Mouse (Mus musculus) gonadal fat pad, adult 2 months (tissue): ENCODE measurements at regions not wholly inside any gene's neighbourhood (a gene's known extent, or its start where the extent isn't known, plus 50 kb on each side); places are given as distances from the start of the nearest gene placed in this dataset.
A peak's percentile ranks its signal among the peaks of the same experiment; 100 is the strongest.

Experiments used
- DNase-seq: peaks from one replicate; pipeline ENCODE4 v3.0.0-alpha.2; 2012; ENCODE audit warnings: low read depth

DNA sequence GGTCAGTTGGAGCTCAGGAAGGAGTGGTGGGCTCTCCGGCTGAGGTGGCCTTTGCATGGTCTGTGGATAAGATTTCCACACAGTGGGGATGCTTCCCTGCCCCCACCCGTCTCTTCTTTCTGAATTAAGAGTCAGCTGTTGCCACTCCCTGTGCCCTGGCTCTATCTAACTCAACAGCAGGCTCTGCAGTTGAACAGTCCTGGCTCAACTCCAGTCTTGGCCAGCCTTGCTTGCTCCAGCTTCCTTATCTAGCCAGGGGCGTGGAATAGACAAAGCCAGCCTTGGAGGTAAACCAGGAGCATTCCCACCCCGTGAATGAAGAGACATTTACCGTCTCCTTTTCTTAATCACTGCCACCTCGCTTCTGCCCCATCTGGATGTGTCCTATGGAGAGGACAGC, 89.7 kb downstream of the Mn1 start:
- no peak for DNase-seq

GRCm38 (mm10) chr5:111507332-111507731, 90.2 kb downstream of the Mn1 start:
- no peak for DNase-seq

GRCm38 (mm10) chr5:111509014-111509561, 91.9 kb downstream of the Mn1 start:
- DNase-seq: no peak

DNA sequence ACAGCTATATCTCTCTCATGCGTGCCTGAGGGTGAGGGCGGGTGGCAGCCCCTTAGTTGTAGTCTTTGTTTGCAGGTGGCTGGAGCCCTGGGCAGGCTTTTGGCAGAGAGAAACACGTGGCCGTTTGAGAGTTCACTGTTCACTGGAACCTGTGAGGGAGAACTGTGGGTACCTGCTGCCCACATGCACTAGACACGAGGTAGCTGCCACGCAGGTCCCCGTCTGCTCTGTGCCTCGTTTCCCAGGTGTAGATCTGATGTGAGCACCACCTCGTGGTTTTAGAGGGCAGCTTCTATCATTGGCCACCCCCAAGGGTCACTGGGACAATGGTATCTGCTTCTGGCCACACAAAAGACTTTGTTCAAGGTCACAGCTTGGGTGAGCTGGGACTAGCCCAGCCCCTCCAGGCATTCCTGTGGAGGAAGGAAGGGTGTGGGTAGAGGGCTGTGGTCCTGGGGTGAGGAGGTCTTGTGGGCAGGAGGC, 92.5 kb downstream of the Mn1 start:
- no peak for DNase-seq

- no peak for DNase-seq
Measured at GRCm38 (mm10) chr5:111510183-111510878, 93.2 kb downstream of the Mn1 start.

DNA sequence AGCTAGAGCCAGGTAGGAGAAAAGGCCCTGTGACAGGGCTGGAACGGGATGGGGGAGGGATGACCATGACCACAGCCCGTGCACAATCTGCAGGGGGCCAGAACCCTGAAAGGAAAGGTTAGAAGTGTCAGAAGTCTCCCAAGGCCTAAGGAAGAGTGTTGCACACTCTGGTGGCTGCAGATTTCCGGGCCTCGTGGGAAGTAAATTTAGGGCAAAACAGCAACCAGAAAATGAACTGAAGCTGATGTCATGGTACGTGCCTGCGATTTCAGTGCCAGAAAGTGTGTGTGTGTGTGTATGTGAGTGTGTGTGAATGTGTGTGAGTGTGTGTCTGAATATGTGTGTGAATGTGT, 93.7 kb downstream of the Mn1 start:
- no peak for DNase-seq

- no peak for DNase-seq
Measured at GRCm38 (mm10) chr5:111511982-111512381, 94.8 kb downstream of the Mn1 start.

GRCm38 (mm10) chr5:111513976-111514375, 96.8 kb downstream of the Mn1 start:
- DNase-seq: no peak

DNA sequence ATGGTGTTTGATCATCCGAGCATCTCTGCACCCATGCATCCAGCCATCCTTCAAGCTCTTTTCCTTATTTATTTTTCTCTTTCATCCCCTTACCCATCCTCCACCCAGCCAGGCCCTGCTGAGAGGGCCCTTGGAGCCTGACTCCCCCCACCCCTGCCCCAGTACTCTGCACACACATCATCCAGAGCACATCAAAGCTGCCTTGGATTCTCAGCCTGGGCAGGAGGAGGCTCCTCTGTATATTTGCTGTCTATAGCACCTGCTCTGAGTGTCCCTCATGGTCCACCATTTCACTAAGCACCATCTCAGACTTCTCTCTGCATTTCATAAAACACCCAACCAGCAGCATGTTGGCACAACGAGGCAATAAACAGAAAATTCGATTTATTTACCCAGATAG, 101.9 kb downstream of the Mn1 start:
- DNase-seq: no peak

- no peak for DNase-seq
Measured at GRCm38 (mm10) chr5:111519500-111520041, 102.4 kb downstream of the Mn1 start.

DNA sequence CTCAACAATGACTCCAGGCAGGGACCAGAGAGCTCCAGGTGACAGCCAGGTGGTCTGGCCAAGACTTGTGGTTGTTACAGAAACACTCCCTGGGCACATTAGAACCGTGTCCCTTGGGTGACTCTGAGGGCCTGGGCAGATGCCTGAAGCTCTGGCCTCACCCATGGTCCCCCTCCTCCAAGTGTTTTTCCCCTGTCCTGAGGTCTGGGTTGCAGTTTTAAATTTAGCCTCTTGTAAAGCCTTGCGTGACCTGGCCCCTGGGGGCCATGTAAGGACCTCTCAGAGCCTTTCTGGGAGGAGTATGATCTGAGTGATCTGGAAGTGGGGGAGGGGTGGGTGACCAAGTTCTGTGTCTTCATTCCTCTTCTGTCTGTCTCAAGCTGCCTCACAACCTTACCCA, 104.7 kb downstream of the Mn1 start:
- no peak for DNase-seq

- no peak for DNase-seq
Measured at GRCm38 (mm10) chr5:111522586-111522985, 105.4 kb downstream of the Mn1 start.

GRCm38 (mm10) chr5:111527741-111528140, 110.6 kb downstream of the Mn1 start:
- DNase-seq: no peak

GRCm38 (mm10) chr5:111529096-111529495, 111.9 kb downstream of the Mn1 start:
- DNase-seq: no peak

GRCm38 (mm10) chr5:111530628-111531524, 113.7 kb downstream of the Mn1 start:
- no peak for DNase-seq

DNA sequence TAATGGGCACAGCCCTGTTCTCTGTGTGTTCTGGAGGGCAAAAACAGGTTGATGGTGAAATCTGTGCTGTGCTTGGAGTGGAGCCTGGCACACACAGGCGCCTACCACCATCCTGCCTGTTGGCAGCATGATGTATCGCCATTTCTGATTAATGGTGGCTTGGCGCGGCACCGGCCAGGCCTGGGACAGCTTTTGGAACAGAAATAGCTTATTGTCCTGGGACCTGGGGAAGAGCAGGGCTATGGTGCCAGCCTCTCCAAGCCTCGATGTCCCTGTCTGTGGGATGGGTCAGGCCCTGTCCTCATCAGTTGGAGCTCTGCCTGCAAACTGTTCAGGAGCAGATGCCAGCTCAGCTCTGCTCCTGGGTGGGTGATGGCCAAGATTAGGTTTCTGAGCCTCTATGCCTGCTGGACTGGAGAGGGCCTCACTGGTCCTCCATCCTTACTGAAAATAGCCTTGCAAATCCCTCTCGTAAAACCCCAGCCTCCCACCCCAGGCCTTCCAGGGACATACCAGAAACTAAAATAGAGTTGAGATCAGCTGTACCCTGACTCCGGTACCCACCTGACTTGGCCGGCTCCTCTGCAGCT, 115.4 kb downstream of the Mn1 start:
- DNase-seq: peak; percentile 20

DNA sequence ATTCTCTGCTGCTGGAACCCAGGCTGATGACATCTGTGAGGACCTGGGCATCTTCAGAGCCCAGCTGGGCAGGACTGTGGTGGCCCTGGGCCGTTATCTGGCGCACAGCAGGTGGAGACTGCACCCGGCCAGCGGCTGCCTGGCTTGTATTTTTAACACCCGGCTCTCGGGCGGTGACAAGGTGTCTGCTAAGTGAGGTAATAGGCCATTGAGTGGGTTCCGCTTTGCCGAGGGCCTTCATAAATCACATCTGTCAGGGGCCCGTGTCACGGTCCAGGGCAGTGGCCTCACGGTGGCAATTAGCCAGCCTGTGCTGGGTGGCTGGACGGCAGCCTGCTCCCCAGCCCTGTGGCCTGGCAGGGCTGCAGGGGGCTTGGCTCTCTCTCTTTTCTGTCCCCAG, 118.8 kb downstream of the Mn1 start:
- no peak for DNase-seq

DNA sequence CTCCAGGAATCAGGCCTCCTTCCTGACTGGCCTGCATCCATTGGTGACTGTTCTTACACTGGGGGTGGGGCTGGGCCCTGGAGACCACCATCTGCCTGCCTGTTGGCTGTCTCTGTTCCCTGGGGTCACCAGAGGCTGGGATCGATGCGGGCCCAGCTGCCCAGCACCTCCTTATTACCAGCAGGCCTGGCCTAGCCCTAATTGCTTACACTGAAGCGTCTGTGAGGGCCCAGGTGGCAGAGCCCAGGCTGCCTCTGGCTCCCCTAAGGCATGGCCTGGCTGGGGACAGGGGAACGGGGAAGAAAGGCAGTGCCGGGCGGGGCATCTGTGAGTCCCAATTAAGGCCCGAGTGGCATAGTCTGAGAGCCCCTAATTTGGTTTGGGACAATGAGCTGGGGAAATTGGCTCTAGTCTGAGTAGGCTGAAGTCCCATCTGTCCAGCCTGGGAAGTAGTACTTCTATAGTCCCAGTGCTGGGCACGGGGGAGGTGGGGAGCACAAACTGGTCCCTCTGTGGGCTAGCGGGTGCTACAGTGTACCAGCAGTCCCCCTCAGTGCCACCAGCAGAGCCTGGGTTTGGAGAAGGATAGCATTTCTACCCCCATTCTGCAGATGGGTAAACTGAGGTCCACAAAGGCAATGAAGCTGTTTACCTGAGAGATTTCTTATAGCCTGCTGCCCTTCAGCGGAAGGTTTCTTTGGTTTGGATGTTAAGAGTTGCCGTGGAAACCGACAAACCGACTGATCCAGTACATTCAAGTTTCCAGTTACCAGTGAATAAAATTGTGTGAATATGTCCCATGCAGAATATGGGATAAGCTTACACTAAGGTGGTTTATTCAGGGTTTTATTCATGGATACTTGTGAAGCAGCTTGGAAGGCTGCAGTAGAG, 121.6 kb downstream of the Mn1 start:
- DNase-seq: no peak

GRCm38 (mm10) chr5:111540486-111540885, 123.3 kb downstream of the Mn1 start:
- no peak for DNase-seq

DNA sequence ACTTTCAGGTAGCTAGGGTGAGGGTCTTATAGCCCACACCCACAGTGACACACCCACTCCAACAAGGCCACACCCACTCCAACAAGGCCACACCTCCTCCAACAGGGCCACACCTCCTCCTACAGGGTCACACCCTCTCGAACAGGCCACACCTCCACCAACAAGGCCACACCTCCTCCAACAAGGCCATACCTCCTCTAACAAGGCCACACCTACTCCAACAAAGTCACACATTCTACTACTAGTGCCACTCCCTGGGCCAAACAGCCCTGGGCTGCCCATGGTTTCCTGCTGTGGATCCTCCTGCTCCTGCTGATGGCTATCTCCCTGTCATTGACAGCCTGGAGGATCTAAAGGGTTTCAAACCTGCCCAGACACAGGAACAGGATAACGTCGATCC, 124.9 kb downstream of the Mn1 start:
- no peak for DNase-seq
